Mouse (Mus musculus) heart, postnatal 0 days (tissue): ENCODE results near the gene Rabif. TPM values are rescaled to one million over a fixed set of nuclear protein-coding genes. Genes with fewer than 3 reads are reported as not detected.
"Not testable (repeated sequence)": the region's sequence is repeated elsewhere in the genome, so short reads cannot be mapped to it uniquely, and the experiment has no call there.

Source experiments
- ATAC-seq: fragments of 200-750 bp; cut with Nextera tagmentation; 2 replicates; pipeline ENCODE4 v1.8.0; 2017; ENCODE audit warnings: low read depth, moderate number of reproducible peaks, moderate library complexity; ENCODE audit not compliant: insufficient read depth
- DNase-seq: peaks from one replicate; pipeline ENCODE4 v3.0.0-alpha.2; 2016; ENCODE audit warnings: low spot score
- H3K27ac ChIP-seq: fragments of 300-500 bp; sonication (generic); 2 replicates; pipeline ENCODE4 v1.5.1; 2014; ENCODE audit warnings: low read depth, mild to moderate bottlenecking
- H3K27me3 ChIP-seq: fragments of 300-500 bp; sonication (generic); 2 replicates; pipeline ENCODE4 v1.6.1; 2014; ENCODE audit warnings: low read length, mixed read lengths; ENCODE audit not compliant: control insufficient read depth, insufficient read depth
- H3K36me3 ChIP-seq: fragments of 300-500 bp; sonication (generic); replicated peaks from 2 replicates; pipeline ENCODE4 v1.6.1; 2014; ENCODE audit warnings: low read length, mixed read lengths; ENCODE audit not compliant: control insufficient read depth, insufficient read depth
- H3K4me1 ChIP-seq: fragments of 300-500 bp; sonication (generic); 2 replicates; pipeline ENCODE4 v1.6.1; 2014; ENCODE audit warnings: antibody characterized with exemption; ENCODE audit not compliant: control insufficient read depth, insufficient read depth
- H3K4me2 ChIP-seq: fragments of 300-500 bp; sonication (generic); 2 replicates; pipeline ENCODE4 v1.6.1; 2014; ENCODE audit warnings: low read depth, mild to moderate bottlenecking, low read length, moderate library complexity
- H3K4me3 ChIP-seq: fragments of 300-500 bp; sonication (generic); 2 replicates; pipeline ENCODE4 v1.5.1; 2014; ENCODE audit warnings: low read depth, low read length
- H3K9ac ChIP-seq: fragments of 300-500 bp; sonication (generic); replicated peaks from 2 replicates; pipeline ENCODE4 v1.6.1; 2014; ENCODE audit warnings: low read depth, low read length, mixed read lengths
- H3K9me3 ChIP-seq: fragments of 300-500 bp; sonication (generic); replicated peaks from 2 replicates; pipeline ENCODE4 v1.6.1; 2016; ENCODE audit warnings: low read length; ENCODE audit not compliant: control insufficient read depth
- CTCF ChIP-seq: IDR thresholded peaks from 2 replicates; pipeline ENCODE4 v1.5.1; 2016; ENCODE audit warnings: antibody characterized with exemption, control low read depth, low read depth
- EP300 ChIP-seq: IDR thresholded peaks from 2 replicates; pipeline ENCODE4 v1.6.1; 2016; ENCODE audit warnings: antibody characterized with exemption, low read depth
- WGBS: fragments of 180-500 bp; shearing (Covaris S2); extraction: QIAGEN DNeasy Blood & Tissue Kit; methylation state at CpG from one replicate; pipeline ENCODE4 v1.1.7; 2014; 5-methylcytosine and 5-hydroxymethylcytosine counted together
- polyA plus RNA-seq: library from polyadenylated mRNA; unstranded; fragments of >200 nt; fragmentation: Nextera tagmentation; extraction: Ambion mirVana; gene quantifications from 2 replicates; pipeline ENCODE4 v1.2.1, GENCODE M21; 2015
- total RNA-seq: library from RNA; depleted of rRNA; stranded (reverse); fragments of >200 nt; gene quantifications from 2 replicates; pipeline ENCODE4 v1.2.3, GENCODE M21; 2014; ENCODE audit warnings: low replicate concordance

Rabif gene
- total and polyA plus RNA-seq, 2 experiments from 2014 or later: 14.0 to 21.4 TPM

- peak overlapping the region; percentile 57 for H3K4me3 ChIP-seq
- H3K9me3 ChIP-seq: no peaks in the 10 kb centered on the region
- H3K36me3 ChIP-seq: no peaks in the 10 kb centered on the region
- TF ChIP-seq EP300: no peak
- TF ChIP-seq CTCF: peak; percentile 13; the same call in 1 of the 2 replicates
- H3K27ac ChIP-seq: no peak overlapping the region
- no peaks in the 10 kb centered on the region for H3K4me1 ChIP-seq
- peak overlapping the region; percentile 44; the same call in 1 of the 2 replicates for H3K9ac ChIP-seq
- peak; percentile 57 for ATAC-seq
- peak overlapping the region; percentile 84 for H3K4me2 ChIP-seq
- 3% methylated on average over 38 of the region's 38 CpGs for WGBS
- DNase-seq: peak; percentile 14
- H3K27me3 ChIP-seq: peaks cover 3% of the 10 kb centered on the region; the same call in 1 of the 2 replicates
Measured at GRCm38 (mm10) chr1:134513312-134513860, 18.9 kb downstream of the Rabif start.

GRCm38 (mm10) chr1:134513876-134514590, 19.6 kb downstream of the Rabif start:
- Histone ChIP-seq H3K27ac (no peak overlapping the region), H3K27me3 (peaks cover 3% of the 10 kb centered on the region; the same call in 1 of the 2 replicates), H3K9me3 (no peaks in the 10 kb centered on the region), H3K4me3 (peak overlapping the region; percentile 57), H3K4me2 (peak overlapping the region; percentile 84), H3K36me3 (no peaks in the 10 kb centered on the region), H3K4me1 (no peaks in the 10 kb centered on the region), H3K9ac (0 out of 2 replicates have a peak overlapping the region, but pooled peaks have one; percentile 44)
- 51% methylated on average over 16 of the region's 16 CpGs for WGBS
- no peak for TF ChIP-seq CTCF
- DNase-seq: peak; percentile 8
- ATAC-seq: no peak

- Histone ChIP-seq H3K4me3 (no peak overlapping the region), H3K27me3 (peaks cover 3% of the 10 kb centered on the region; the same call in 1 of the 2 replicates), H3K4me1 (no peaks in the 10 kb centered on the region), H3K27ac (peak overlapping the region; percentile 7; the same call in 1 of the 2 replicates), H3K9ac (no peak overlapping the region), H3K36me3 (no peaks in the 10 kb centered on the region), H3K9me3 (no peaks in the 10 kb centered on the region), H3K4me2 (no peak overlapping the region)
- TF ChIP-seq EP300 (no peak), CTCF (no peak)
- ATAC-seq (peak; percentile 32; the same call in 1 of the 2 replicates), DNase-seq (peak; percentile 6)
- WGBS: 42% methylated on average over 2 of the region's 2 CpGs
Measured at GRCm38 (mm10) chr1:134515891-134516290, 21.4 kb downstream of the Rabif start.

GRCm38 (mm10) chr1:134516491-134517198, 22.2 kb downstream of the Rabif start:
- TF ChIP-seq EP300 (no peak), CTCF (no peak)
- Histone ChIP-seq H3K27ac (peak overlapping the region; percentile 7; the same call in 1 of the 2 replicates), H3K9me3 (no peaks in the 10 kb centered on the region), H3K9ac (no peak overlapping the region), H3K27me3 (peaks cover 3% of the 10 kb centered on the region; the same call in 1 of the 2 replicates), H3K4me3 (no peak overlapping the region), H3K4me1 (no peaks in the 10 kb centered on the region), H3K4me2 (no peak overlapping the region), H3K36me3 (no peaks in the 10 kb centered on the region)
- peak; percentile 58 for DNase-seq
- 30% methylated on average over 4 of the region's 4 CpGs for WGBS
- ATAC-seq: peak; percentile 37; the same call in 1 of the 2 replicates

GRCm38 (mm10) chr1:134517841-134518240, 23.4 kb downstream of the Rabif start:
- WGBS: 88% methylated on average over 14 of the region's 14 CpGs
- H3K4me1 ChIP-seq, H3K4me2 ChIP-seq, H3K4me3 ChIP-seq, H3K27ac ChIP-seq, ATAC-seq, H3K9me3 ChIP-seq, DNase-seq, H3K36me3 ChIP-seq, H3K27me3 ChIP-seq, H3K9ac ChIP-seq: not testable (repeated sequence)
